Mouse (Mus musculus): ENCODE data around the gene Tnfsf14. TPM values are rescaled to one million over a fixed set of nuclear protein-coding genes. Genes with fewer than 3 reads are reported as not detected.

The Tnfsf14 gene
- polyA plus RNA-seq, 1 experiment from 2014 or later: 0.15 TPM

DNA sequence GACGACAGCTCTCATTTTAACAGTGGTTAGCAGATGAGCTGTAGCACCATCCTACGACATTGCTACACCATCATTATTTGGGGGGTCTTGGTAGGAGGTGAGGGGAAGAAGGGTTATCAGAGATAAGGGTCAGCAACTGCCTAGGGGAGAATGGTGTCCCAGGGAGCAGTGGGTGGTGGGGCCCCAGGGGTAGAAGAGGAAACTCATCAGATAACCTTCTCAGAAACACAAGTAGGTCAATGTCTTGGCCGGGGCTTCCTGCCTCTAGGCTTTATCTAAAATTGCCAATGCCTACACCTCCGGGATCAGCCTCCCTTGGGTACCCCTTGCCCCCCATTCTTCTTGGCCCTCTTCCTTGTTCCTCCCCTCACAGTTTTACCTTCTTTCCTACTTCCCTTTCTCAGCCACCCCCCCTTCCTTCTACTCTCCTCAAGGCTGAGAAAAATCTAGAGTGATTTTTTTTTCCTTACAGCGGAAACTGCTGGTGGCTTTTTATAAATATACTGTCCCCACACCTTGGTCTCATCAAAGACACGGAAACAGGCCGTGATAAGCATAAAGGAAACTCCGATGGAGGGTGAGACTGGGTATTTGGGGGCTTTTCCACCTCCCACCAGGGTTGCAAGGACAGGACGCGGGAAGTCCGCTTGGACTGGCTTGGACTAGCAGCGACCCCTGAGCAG is 5.3 kb downstream of the Tnfsf14 start:
- no peak for DNase-seq (ENCODE audit: extremely low spot score, low spot score)
- no peaks in the 10 kb centered on the region for H3K36me3 ChIP-seq (replicated peaks)
- H3K27ac ChIP-seq: no peak overlapping the region
- H3K4me3 ChIP-seq: no peak overlapping the region
- H3K27me3 ChIP-seq (ENCODE audit: poor library complexity, severe bottlenecking): no peaks in the 10 kb centered on the region
- H3K9me3 ChIP-seq: no peaks in the 10 kb centered on the region
- 88% methylated on average over 12 of the region's 12 CpGs for WGBS
- H3K4me1 ChIP-seq: no peaks in the 10 kb centered on the region

DNA sequence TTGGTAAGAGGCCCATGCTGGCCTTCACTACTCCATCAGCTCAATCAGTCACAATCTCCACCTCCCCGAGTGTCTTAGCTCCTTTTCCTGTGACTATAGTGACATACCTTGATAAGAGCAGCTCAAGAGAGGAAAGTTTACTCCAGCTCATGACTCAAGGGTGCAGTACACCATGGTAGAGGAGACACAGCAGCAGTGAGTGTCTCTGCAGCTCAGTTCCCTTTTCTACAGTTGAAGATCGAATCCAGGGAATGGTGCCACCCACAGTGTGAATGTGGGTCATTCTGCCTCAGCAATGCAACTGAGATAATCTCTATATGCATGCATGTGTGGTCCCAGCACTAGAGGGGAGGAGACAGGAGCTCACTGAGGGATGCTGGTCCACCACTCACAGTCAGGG is 8.3 kb downstream of the Tnfsf14 start:
- no peak overlapping the region for H3K4me3 ChIP-seq
- H3K9me3 ChIP-seq: no peaks in the 10 kb centered on the region
- no peaks in the 10 kb centered on the region for H3K27me3 ChIP-seq (ENCODE audit: poor library complexity, severe bottlenecking)
- no peak for DNase-seq (ENCODE audit: extremely low spot score, low spot score)
- no peaks in the 10 kb centered on the region for H3K4me1 ChIP-seq
- no peak overlapping the region for H3K27ac ChIP-seq
- WGBS: 82% methylated on average over 2 of the region's 2 CpGs
- no peaks in the 10 kb centered on the region for H3K36me3 ChIP-seq (replicated peaks)

GRCm38 (mm10) chr17:57182871-57183270 is 11.1 kb downstream of the Tnfsf14 start:
- no peak for DNase-seq (ENCODE audit: extremely low spot score, low spot score)
- H3K36me3 ChIP-seq (replicated peaks): no peaks in the 10 kb centered on the region
- no peaks in the 10 kb centered on the region for H3K9me3 ChIP-seq
- no peak overlapping the region for H3K27ac ChIP-seq
- no peaks in the 10 kb centered on the region for H3K27me3 ChIP-seq (ENCODE audit: poor library complexity, severe bottlenecking)
- 82% methylated on average over 3 of the region's 3 CpGs for WGBS
- no peaks in the 10 kb centered on the region for H3K4me1 ChIP-seq
- no peak overlapping the region for H3K4me3 ChIP-seq

DNA sequence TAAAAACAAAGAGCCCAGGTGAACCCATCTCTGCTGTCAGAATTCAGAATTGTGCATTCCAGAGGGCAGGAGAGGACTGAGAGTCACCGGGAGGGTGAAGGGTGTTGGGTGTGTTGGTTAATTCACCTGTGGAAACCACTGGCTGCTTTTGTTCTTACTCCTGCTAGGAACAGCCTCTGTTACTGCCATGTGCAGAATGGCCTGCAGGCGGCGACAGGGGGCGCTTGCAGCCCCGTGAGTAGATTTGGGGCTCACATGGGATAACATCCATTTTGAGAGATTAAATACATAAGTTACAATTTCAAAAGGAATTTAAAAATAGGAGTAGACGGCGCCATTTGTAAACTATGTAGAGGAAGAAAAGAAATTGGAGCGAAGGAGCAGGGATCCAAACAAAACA is 13.6 kb downstream of the Tnfsf14 start:
- Histone ChIP-seq H3K27ac (no peak overlapping the region), H3K36me3 (replicated peaks) (no peaks in the 10 kb centered on the region), H3K9me3 (no peaks in the 10 kb centered on the region), H3K27me3 (ENCODE audit: poor library complexity, severe bottlenecking) (no peaks in the 10 kb centered on the region), H3K4me1 (no peaks in the 10 kb centered on the region), H3K4me3 (no peak overlapping the region)
- DNase-seq (ENCODE audit: extremely low spot score, low spot score): no peak
- 34% methylated on average over 8 of the region's 8 CpGs for WGBS

- Histone ChIP-seq H3K27ac (no peak overlapping the region), H3K36me3 (replicated peaks) (no peaks in the 10 kb centered on the region), H3K27me3 (ENCODE audit: poor library complexity, severe bottlenecking) (no peaks in the 10 kb centered on the region), H3K4me1 (no peaks in the 10 kb centered on the region), H3K9me3 (no peaks in the 10 kb centered on the region), H3K4me3 (no peak overlapping the region)
- no peak for DNase-seq (ENCODE audit: extremely low spot score, low spot score)
- WGBS: 73% methylated on average over 4 of the region's 4 CpGs
These were observed 20.6 kb downstream of the Tnfsf14 start for GRCm38 (mm10) chr17:57173351-57173750.

- Histone ChIP-seq H3K9me3 (no peaks in the 10 kb centered on the region), H3K4me3 (no peak overlapping the region), H3K36me3 (replicated peaks) (no peaks in the 10 kb centered on the region), H3K27me3 (ENCODE audit: poor library complexity, severe bottlenecking) (no peaks in the 10 kb centered on the region), H3K27ac (no peak overlapping the region), H3K4me1 (no peaks in the 10 kb centered on the region)
- 84% methylated on average over 5 of the region's 5 CpGs for WGBS
- no peak for DNase-seq (ENCODE audit: extremely low spot score, low spot score)
These were observed 21.6 kb downstream of the Tnfsf14 start for GRCm38 (mm10) chr17:57172378-57172777.

GRCm38 (mm10) chr17:57170616-57171260 is 23.2 kb downstream of the Tnfsf14 start:
- WGBS: 63% methylated on average over 5 of the region's 5 CpGs
- Histone ChIP-seq H3K4me1 (peaks cover 6% of the 10 kb centered on the region), H3K36me3 (replicated peaks) (no peaks in the 10 kb centered on the region), H3K27me3 (ENCODE audit: poor library complexity, severe bottlenecking) (no peaks in the 10 kb centered on the region; the same call in 1 of the 2 replicates), H3K27ac (no peak overlapping the region), H3K4me3 (no peak overlapping the region), H3K9me3 (no peaks in the 10 kb centered on the region)
- no peak for DNase-seq (ENCODE audit: extremely low spot score, low spot score)

DNA sequence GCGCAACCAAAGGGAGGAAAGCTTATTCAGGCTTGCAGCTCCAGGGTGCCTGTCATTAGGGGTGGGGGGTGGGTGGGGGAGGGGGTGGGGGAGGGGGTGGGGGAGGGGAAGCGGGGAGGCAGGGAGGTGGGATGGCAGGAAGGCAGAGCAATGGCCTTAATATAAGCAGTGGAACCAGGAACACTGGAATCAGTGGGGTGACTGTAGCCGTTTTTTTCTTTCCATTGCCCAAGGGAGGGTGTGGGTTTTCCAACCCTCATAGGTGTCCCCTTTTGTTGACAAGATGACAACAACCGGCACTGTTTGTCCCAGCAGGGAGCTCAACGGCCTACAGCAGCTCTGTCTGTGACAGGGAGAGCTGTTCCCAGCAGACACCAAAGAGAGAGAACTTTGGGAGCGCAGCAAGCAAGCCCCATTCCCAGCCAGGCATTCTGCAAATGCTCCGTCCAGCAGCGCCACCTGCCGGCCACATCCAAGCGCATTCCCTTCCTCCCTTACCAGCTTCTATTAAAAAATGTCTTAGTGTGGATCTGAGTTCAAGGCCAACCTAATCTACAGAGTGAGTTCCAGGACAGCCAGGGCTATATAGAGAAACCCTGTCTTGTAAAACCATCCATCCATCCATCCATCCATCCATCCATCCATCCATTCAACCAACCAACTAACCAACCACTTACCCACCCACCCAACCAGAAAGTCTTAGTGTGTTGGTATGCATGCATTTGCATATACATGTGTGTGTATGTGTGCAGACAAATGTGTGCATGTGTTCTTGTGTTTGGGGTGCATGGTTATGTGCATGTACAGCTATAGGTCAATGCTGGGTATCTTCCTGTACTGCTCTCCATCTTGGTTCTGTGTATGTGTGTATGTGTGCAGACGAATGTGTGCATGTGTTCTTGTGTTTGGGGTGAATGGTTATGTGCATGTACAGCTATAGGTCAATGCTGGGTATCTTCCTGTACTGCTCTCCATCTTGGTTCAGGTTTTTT is 26.9 kb downstream of the Tnfsf14 start:
- WGBS: 9% methylated on average over 11 of the region's 11 CpGs
- peaks cover 6% of the 10 kb centered on the region; the same call in 1 of the 2 replicates for H3K27me3 ChIP-seq (ENCODE audit: poor library complexity, severe bottlenecking)
- peaks cover 6% of the 10 kb centered on the region for H3K4me1 ChIP-seq
- no peaks in the 10 kb centered on the region for H3K9me3 ChIP-seq
- DNase-seq (ENCODE audit: extremely low spot score, low spot score): peak; percentile 87
- peak overlapping the region; percentile 15; the same call in 1 of the 2 replicates for H3K27ac ChIP-seq
- H3K4me3 ChIP-seq: peak overlapping the region; percentile 25
- no peaks in the 10 kb centered on the region for H3K36me3 ChIP-seq (replicated peaks)

DNA sequence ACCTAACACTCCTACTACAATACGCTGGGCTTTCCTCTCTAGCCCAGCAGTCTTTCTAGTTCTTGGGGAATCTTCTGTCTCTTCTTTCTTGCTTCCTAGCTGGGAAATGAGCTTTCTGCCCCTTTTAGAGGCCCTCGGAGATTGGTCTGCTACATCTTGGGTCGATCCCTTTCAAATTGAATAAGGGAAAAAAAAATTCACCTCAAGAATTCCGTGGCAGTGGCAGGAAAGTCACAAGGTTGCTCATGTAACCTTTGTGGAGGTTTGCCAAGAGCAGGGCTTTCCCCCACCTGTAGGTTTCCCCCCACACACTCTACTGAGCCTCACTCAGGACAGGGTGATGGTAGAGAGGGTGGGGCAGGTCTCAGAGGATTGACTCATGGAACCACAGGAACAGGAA is 40.2 kb downstream of the Tnfsf14 start:
- Histone ChIP-seq H3K36me3 (replicated peaks) (no peaks in the 10 kb centered on the region), H3K9me3 (peaks cover 12% of the 10 kb centered on the region; the same call in 1 of the 2 replicates), H3K4me1 (peaks cover 9% of the 10 kb centered on the region), H3K4me3 (no peak overlapping the region), H3K27me3 (ENCODE audit: poor library complexity, severe bottlenecking) (peaks cover 22% of the 10 kb centered on the region), H3K27ac (no peak overlapping the region)
- DNase-seq (ENCODE audit: extremely low spot score, low spot score): no peak
- 84% methylated on average over 4 of the region's 4 CpGs for WGBS

DNA sequence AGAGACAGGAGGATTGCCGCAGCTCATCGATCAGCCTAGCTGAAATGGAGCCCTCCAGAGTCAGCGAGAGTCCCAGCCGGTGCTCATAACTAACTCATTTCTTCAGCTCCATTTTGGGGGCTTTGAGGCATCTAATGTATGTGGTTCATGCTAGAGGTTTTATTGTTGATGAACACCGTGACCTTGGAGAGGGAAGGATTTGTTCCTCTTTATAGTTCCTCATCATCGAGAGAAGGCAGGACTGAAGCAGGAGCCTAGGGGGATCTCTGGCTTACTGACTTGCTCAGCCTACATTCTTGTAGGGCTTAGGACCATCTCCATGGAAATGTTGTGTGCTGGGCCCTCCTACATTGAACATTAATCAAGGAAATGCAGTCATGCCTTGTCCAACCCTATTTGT is 41.0 kb downstream of the Tnfsf14 start:
- Histone ChIP-seq H3K36me3 (replicated peaks) (no peaks in the 10 kb centered on the region), H3K4me1 (peaks cover 10% of the 10 kb centered on the region), H3K4me3 (no peak overlapping the region), H3K27me3 (ENCODE audit: poor library complexity, severe bottlenecking) (peaks cover 30% of the 10 kb centered on the region), H3K27ac (no peak overlapping the region), H3K9me3 (peaks cover 12% of the 10 kb centered on the region; the same call in 1 of the 2 replicates)
- no peak for DNase-seq (ENCODE audit: extremely low spot score, low spot score)
- WGBS: 90% methylated on average over 6 of the region's 6 CpGs

GRCm38 (mm10) chr17:57148994-57149803 is 44.8 kb downstream of the Tnfsf14 start, which contains the start of gene Cd70:
TSS of gene Cd70 (minus strand) at chr17:57149777.
- no peaks in the 10 kb centered on the region for H3K36me3 ChIP-seq (replicated peaks)
- peak within 1 kb of the TSS; percentile 49 for H3K4me3 ChIP-seq
- 4% methylated on average over 39 of the region's 39 CpGs for WGBS
- peaks cover 10% of the 10 kb centered on the region for H3K4me1 ChIP-seq
- H3K27me3 ChIP-seq (ENCODE audit: poor library complexity, severe bottlenecking): peaks cover 51% of the 10 kb centered on the region
- peak; percentile 18 for DNase-seq (ENCODE audit: extremely low spot score, low spot score)
- peaks cover 12% of the 10 kb centered on the region; the same call in 1 of the 2 replicates for H3K9me3 ChIP-seq
- peak within 1 kb of the TSS; percentile 59; the same call in 1 of the 2 replicates for H3K27ac ChIP-seq

- WGBS: 55% methylated on average over 4 of the region's 4 CpGs
- H3K9me3 ChIP-seq: peaks cover 12% of the 10 kb centered on the region; the same call in 1 of the 2 replicates
- H3K4me1 ChIP-seq: peaks cover 10% of the 10 kb centered on the region
- no peak overlapping the region for H3K27ac ChIP-seq
- no peaks in the 10 kb centered on the region for H3K36me3 ChIP-seq (replicated peaks)
- H3K27me3 ChIP-seq (ENCODE audit: poor library complexity, severe bottlenecking): peaks cover 51% of the 10 kb centered on the region
- DNase-seq (ENCODE audit: extremely low spot score, low spot score): no peak
- no peak overlapping the region for H3K4me3 ChIP-seq
These were observed 45.6 kb downstream of the Tnfsf14 start for GRCm38 (mm10) chr17:57148343-57148742.

All from forebrain, embryonic 10.5 days (tissue).